Mouse (Mus musculus): ENCODE measurements at regions not wholly inside any gene's neighbourhood (a gene's known extent, or its start where the extent isn't known, plus 50 kb on each side); places are given as distances from the start of the nearest gene placed in this dataset.

- WGBS = 63% methylated on average over 5 of the region's 5 CpGs
- Histone ChIP-seq H3K27me3 (ENCODE audit: insufficient read depth, low read length) (no peaks in the 10 kb centered on the region), H3K36me3 (ENCODE audit: insufficient read depth, low read length) (no peaks in the 10 kb centered on the region), H3K4me2 (ENCODE audit: low read depth, low read length) (no peak overlapping the region), H3K9me3 (ENCODE audit: low read length) (no peaks in the 10 kb centered on the region), H3K9ac (replicated peaks; ENCODE audit: low read length) (no peak overlapping the region), H3K27ac (no peak overlapping the region), H3K4me3 (ENCODE audit: low read length) (no peak overlapping the region), H3K4me1 (ENCODE audit: insufficient read depth, low read length) (no peaks in the 10 kb centered on the region)
- ATAC-seq (no peak), DNase-seq (ENCODE audit: low spot score) (no peak)
- no peak for TF ChIP-seq CTCF (IDR thresholded peaks at IDR 0.05; ENCODE audit: low read depth)
These were observed 71.5 kb upstream of the Smyd2 start for GRCm38 (mm10) chr1:189993706-189994105.

GRCm38 (mm10) chr1:189993221-189993620, 71.1 kb upstream of the Smyd2 start:
- no peaks in the 10 kb centered on the region for H3K36me3 ChIP-seq (ENCODE audit: insufficient read depth, low read length)
- no peak overlapping the region for H3K9ac ChIP-seq (replicated peaks; ENCODE audit: low read length)
- H3K27ac ChIP-seq = no peak overlapping the region
- no peak overlapping the region for H3K4me2 ChIP-seq (ENCODE audit: low read depth, low read length)
- no peaks in the 10 kb centered on the region for H3K4me1 ChIP-seq (ENCODE audit: insufficient read depth, low read length)
- ATAC-seq (no peak), DNase-seq (ENCODE audit: low spot score) (no peak)
- H3K27me3 ChIP-seq (ENCODE audit: insufficient read depth, low read length) = no peaks in the 10 kb centered on the region
- TF ChIP-seq CTCF (IDR thresholded peaks at IDR 0.05; ENCODE audit: low read depth) = no peak
- no peaks in the 10 kb centered on the region for H3K9me3 ChIP-seq (ENCODE audit: low read length)
- WGBS = 95% methylated on average over 3 of the region's 3 CpGs
- H3K4me3 ChIP-seq (ENCODE audit: low read length) = no peak overlapping the region

GRCm38 (mm10) chr1:189991089-189991488, 68.9 kb upstream of the Smyd2 start:
- no peak overlapping the region for H3K27ac ChIP-seq
- no peak for TF ChIP-seq CTCF (IDR thresholded peaks at IDR 0.05; ENCODE audit: low read depth)
- no peaks in the 10 kb centered on the region for H3K9me3 ChIP-seq (ENCODE audit: low read length)
- H3K9ac ChIP-seq (replicated peaks; ENCODE audit: low read length) = no peak overlapping the region
- no peak overlapping the region for H3K4me2 ChIP-seq (ENCODE audit: low read depth, low read length)
- ATAC-seq = no peak
- WGBS = 96% methylated on average over 3 of the region's 3 CpGs
- H3K4me1 ChIP-seq (ENCODE audit: insufficient read depth, low read length) = no peaks in the 10 kb centered on the region
- no peaks in the 10 kb centered on the region for H3K27me3 ChIP-seq (ENCODE audit: insufficient read depth, low read length)
- no peak overlapping the region for H3K4me3 ChIP-seq (ENCODE audit: low read length)
- no peak for DNase-seq (ENCODE audit: low spot score)
- no peaks in the 10 kb centered on the region for H3K36me3 ChIP-seq (ENCODE audit: insufficient read depth, low read length)

GRCm38 (mm10) chr1:189990046-189990622, 68.0 kb upstream of the Smyd2 start:
- H3K27me3 ChIP-seq (ENCODE audit: insufficient read depth, low read length) = no peaks in the 10 kb centered on the region
- H3K4me3 ChIP-seq (ENCODE audit: low read length) = no peak overlapping the region
- DNase-seq (ENCODE audit: low spot score) (peak; percentile 32), ATAC-seq (no peak)
- H3K9me3 ChIP-seq (ENCODE audit: low read length) = no peaks in the 10 kb centered on the region
- H3K36me3 ChIP-seq (ENCODE audit: insufficient read depth, low read length) = no peaks in the 10 kb centered on the region
- H3K4me1 ChIP-seq (ENCODE audit: insufficient read depth, low read length) = no peaks in the 10 kb centered on the region
- no peak overlapping the region for H3K4me2 ChIP-seq (ENCODE audit: low read depth, low read length)
- TF ChIP-seq CTCF (IDR thresholded peaks at IDR 0.05; ENCODE audit: low read depth) = no peak
- H3K9ac ChIP-seq (replicated peaks; ENCODE audit: low read length) = no peak overlapping the region
- no peak overlapping the region for H3K27ac ChIP-seq
- WGBS = 35% methylated on average over 11 of the region's 11 CpGs

- peak; percentile 33 for DNase-seq (ENCODE audit: low spot score)
- no peaks in the 10 kb centered on the region for H3K9me3 ChIP-seq (ENCODE audit: low read length)
- H3K4me3 ChIP-seq (ENCODE audit: low read length) = no peak overlapping the region
- H3K4me2 ChIP-seq (ENCODE audit: low read depth, low read length) = peak overlapping the region; percentile 31; the same call in 1 of the 2 replicates
- no peak for ATAC-seq
- no peak for TF ChIP-seq CTCF (IDR thresholded peaks at IDR 0.05; ENCODE audit: low read depth)
- H3K9ac ChIP-seq (replicated peaks; ENCODE audit: low read length) = no peak overlapping the region
- WGBS = 36% methylated on average over 14 of the region's 14 CpGs
- no peaks in the 10 kb centered on the region for H3K4me1 ChIP-seq (ENCODE audit: insufficient read depth, low read length)
- H3K27me3 ChIP-seq (ENCODE audit: insufficient read depth, low read length) = no peaks in the 10 kb centered on the region
- H3K27ac ChIP-seq = no peak overlapping the region
- no peaks in the 10 kb centered on the region for H3K36me3 ChIP-seq (ENCODE audit: insufficient read depth, low read length)
These were observed 67.2 kb upstream of the Smyd2 start for GRCm38 (mm10) chr1:189989376-189989775.

- Histone ChIP-seq H3K4me3 (ENCODE audit: low read length) (no peak overlapping the region), H3K9ac (replicated peaks; ENCODE audit: low read length) (no peak overlapping the region), H3K4me2 (ENCODE audit: low read depth, low read length) (no peak overlapping the region), H3K4me1 (ENCODE audit: insufficient read depth, low read length) (no peaks in the 10 kb centered on the region), H3K27me3 (ENCODE audit: insufficient read depth, low read length) (no peaks in the 10 kb centered on the region), H3K36me3 (ENCODE audit: insufficient read depth, low read length) (no peaks in the 10 kb centered on the region), H3K9me3 (ENCODE audit: low read length) (no peaks in the 10 kb centered on the region), H3K27ac (no peak overlapping the region)
- ATAC-seq (no peak), DNase-seq (ENCODE audit: low spot score) (no peak)
- TF ChIP-seq CTCF (IDR thresholded peaks at IDR 0.05; ENCODE audit: low read depth) = no peak
- 92% methylated on average over 3 of the region's 3 CpGs for WGBS
These were observed 66.7 kb upstream of the Smyd2 start for GRCm38 (mm10) chr1:189988864-189989263.

GRCm38 (mm10) chr1:189985516-189986205, 63.5 kb upstream of the Smyd2 start:
- Histone ChIP-seq H3K27me3 (ENCODE audit: insufficient read depth, low read length) (no peaks in the 10 kb centered on the region), H3K4me1 (ENCODE audit: insufficient read depth, low read length) (no peaks in the 10 kb centered on the region), H3K36me3 (ENCODE audit: insufficient read depth, low read length) (no peaks in the 10 kb centered on the region), H3K4me3 (ENCODE audit: low read length) (no peak overlapping the region), H3K4me2 (ENCODE audit: low read depth, low read length) (no peak overlapping the region), H3K9ac (replicated peaks; ENCODE audit: low read length) (no peak overlapping the region), H3K27ac (no peak overlapping the region), H3K9me3 (ENCODE audit: low read length) (no peaks in the 10 kb centered on the region)
- WGBS = 63% methylated on average over 11 of the region's 11 CpGs
- no peak for DNase-seq (ENCODE audit: low spot score)
- TF ChIP-seq CTCF (IDR thresholded peaks at IDR 0.05; ENCODE audit: low read depth) = no peak
- no peak for ATAC-seq

Data from hindbrain, postnatal 0 days (tissue).